ENCODE assay signal across 17 mouse cellular contexts in genomic region chr2:32681754-32682153, GRCm38 (mm10). TPM values are rescaled to one million over a fixed set of nuclear protein-coding genes. Genes with fewer than 3 reads are reported as not detected.
DNase-seq lines count a peak whose midpoint lies in the region; ATAC-seq lines count a peak whose summit lies in the region.
"Had no signal": no experiment of that assay in that cellular context is flagged by ENCODE, and none has a peak within 500 bp of the region (broad histone marks: within the 10 kb centered on the region; RNA-seq: fewer than 3 reads in every experiment).

No protein-coding gene starts in this region.

- no peak overlapping the region for H3K4me3 ChIP-seq in forebrain, embryonic 16.5 days (replicated peaks; ENCODE audit: low read length)
- H3K4me3 ChIP-seq in forebrain, embryonic 15.5 days = no peak overlapping the region
- H3K4me3 ChIP-seq in limb, embryonic 12.5 days (replicated peaks) = no peak overlapping the region
- H3K4me3 ChIP-seq: midbrain, embryonic 15.5 days had no signal

- no peaks in the 10 kb centered on the region for H3K9me3 ChIP-seq in forebrain, embryonic 16.5 days (ENCODE audit: control insufficient read depth, low read length)
- no peaks in the 10 kb centered on the region for H3K9me3 ChIP-seq in forebrain, embryonic 15.5 days
- 0 out of 2 replicates have a peak, but pooled peaks cover 5% of the 10 kb centered on the region for H3K9me3 ChIP-seq in limb, embryonic 12.5 days
- H3K9me3 ChIP-seq: midbrain, embryonic 15.5 days had no signal

- no peaks in the 10 kb centered on the region for H3K27me3 ChIP-seq in forebrain, embryonic 16.5 days (replicated peaks; ENCODE audit: control insufficient read depth, insufficient read depth, low read length)
- no peaks in the 10 kb centered on the region for H3K27me3 ChIP-seq in forebrain, embryonic 15.5 days
- no peaks in the 10 kb centered on the region for H3K27me3 ChIP-seq in limb, embryonic 12.5 days
- H3K27me3 ChIP-seq: midbrain, embryonic 15.5 days; Patski had no signal

- H3K9ac ChIP-seq in forebrain, embryonic 16.5 days (replicated peaks; ENCODE audit: low read depth, low read length) = no peak overlapping the region
- H3K9ac ChIP-seq in forebrain, embryonic 15.5 days (replicated peaks) = no peak overlapping the region
- no peak overlapping the region for H3K9ac ChIP-seq in limb, embryonic 12.5 days (replicated peaks)
- H3K9ac ChIP-seq: midbrain, embryonic 15.5 days had no signal

- peak; percentile 46 for DNase-seq in kidney, postnatal 10 days
- DNase-seq in kidney, adult 18-20 months = no peak
- DNase-seq in ZHBTc4 (ENCODE audit: low read depth, low spot score) = peak; percentile 57
- no peak for DNase-seq in lung, postnatal 14 days
- DNase-seq: adrenal gland, postnatal 36 days; cerebellum, adult 2 months; gastrocnemius, postnatal 14 days; lung, postnatal 10 days; right cerebral cortex, postnatal 14 days; thymus, adult 18-20 months had no signal

- 63% methylated on average over 6 of the region's 6 CpGs for WGBS in forebrain, embryonic 16.5 days
- WGBS in forebrain, embryonic 15.5 days = 69% methylated on average over 6 of the region's 6 CpGs
- WGBS in limb, embryonic 12.5 days = 59% methylated on average over 6 of the region's 6 CpGs

- no peak overlapping the region for H3K4me2 ChIP-seq in forebrain, embryonic 16.5 days (ENCODE audit: low read length)
- H3K4me2 ChIP-seq in forebrain, embryonic 15.5 days (replicated peaks) = no peak overlapping the region
- no peak overlapping the region for H3K4me2 ChIP-seq in limb, embryonic 12.5 days
- H3K4me2 ChIP-seq: midbrain, embryonic 15.5 days had no signal

- ATAC-seq in forebrain, embryonic 16.5 days = peak; percentile 26; the same call in 1 of the 2 replicates
- no peak for ATAC-seq in forebrain, embryonic 15.5 days (replicated peaks)
- ATAC-seq in limb, embryonic 12.5 days (ENCODE audit: insufficient number of reproducible peaks, insufficient read depth, low FRiP score, low TSS enrichment, low read depth) = peak; percentile 24; the same call in 1 of the 2 replicates
- no peak for ATAC-seq in megakaryocyte, adult 5-6 weeks (ENCODE audit: poor library complexity, severe bottlenecking)
- ATAC-seq: midbrain, embryonic 15.5 days; Patski had no signal

- no peak overlapping the region for H3K27ac ChIP-seq in forebrain, embryonic 16.5 days (ENCODE audit: low read length)
- no peak overlapping the region for H3K27ac ChIP-seq in forebrain, embryonic 15.5 days (replicated peaks)
- H3K27ac ChIP-seq in limb, embryonic 12.5 days = peak overlapping the region; percentile 24
- H3K27ac ChIP-seq: midbrain, embryonic 15.5 days had no signal

- H3K36me3 ChIP-seq in forebrain, embryonic 16.5 days (ENCODE audit: control insufficient read depth, insufficient read depth) = peaks cover 13% of the 10 kb centered on the region
- peaks cover 23% of the 10 kb centered on the region; the same call in 1 of the 2 replicates for H3K36me3 ChIP-seq in forebrain, embryonic 15.5 days
- peaks cover 49% of the 10 kb centered on the region for H3K36me3 ChIP-seq in limb, embryonic 12.5 days

- no peaks in the 10 kb centered on the region for H3K4me1 ChIP-seq in forebrain, embryonic 16.5 days (replicated peaks; ENCODE audit: control insufficient read depth, insufficient read depth, low read length)
- H3K4me1 ChIP-seq in forebrain, embryonic 15.5 days = no peaks in the 10 kb centered on the region
- peaks cover 18% of the 10 kb centered on the region for H3K4me1 ChIP-seq in limb, embryonic 12.5 days (replicated peaks)
- H3K4me1 ChIP-seq: midbrain, embryonic 15.5 days had no signal

RNA-seq across cellular contexts. Expression of gene Fpgs, which starts 22.2 kb away (rescaled TPM):
- 21.5 and 23.7 TPM in 2 replicates for polyA plus RNA-seq in forebrain, embryonic 16.5 days (2015; fragmentation: Nextera tagmentation; extraction: Ambion mirVana)
- 19.9 and 21.2 TPM in 2 replicates for polyA plus RNA-seq in forebrain, embryonic 15.5 days (2015; fragmentation: Nextera tagmentation; extraction: Ambion mirVana)
- 31.0 and 32.9 TPM in 2 replicates for polyA plus RNA-seq in limb, embryonic 12.5 days (2016; fragmentation: Nextera tagmentation; extraction: Ambion mirVana)
- total RNA-seq in megakaryocyte, adult 5-6 weeks (2015) = 0.91 and 4.6 TPM in 2 replicates
- total RNA-seq in megakaryocyte, adult 5-6 weeks (2017) = 2.6 and 3.0 TPM in 2 replicates

RNA-seq across cellular contexts. Expression of gene Cdk9, which starts 31.1 kb away (rescaled TPM):
- 82.2 and 85.0 TPM in 2 replicates for polyA plus RNA-seq in forebrain, embryonic 16.5 days (2015; fragmentation: Nextera tagmentation; extraction: Ambion mirVana)
- polyA plus RNA-seq in forebrain, embryonic 15.5 days (2015; fragmentation: Nextera tagmentation; extraction: Ambion mirVana) = 88.0 and 98.2 TPM in 2 replicates
- 129 and 136 TPM in 2 replicates for polyA plus RNA-seq in limb, embryonic 12.5 days (2016; fragmentation: Nextera tagmentation; extraction: Ambion mirVana)
- 82.1 and 84.4 TPM in 2 replicates for total RNA-seq in megakaryocyte, adult 5-6 weeks (2015)
- 73.9 and 79.2 TPM in 2 replicates for total RNA-seq in megakaryocyte, adult 5-6 weeks (2017)

RNA-seq across cellular contexts. Expression of gene Eng, which starts 35.4 kb away (rescaled TPM):
- 27.3 and 31.9 TPM in 2 replicates for polyA plus RNA-seq in forebrain, embryonic 16.5 days (2015; fragmentation: Nextera tagmentation; extraction: Ambion mirVana)
- 23.4 and 25.1 TPM in 2 replicates for polyA plus RNA-seq in forebrain, embryonic 15.5 days (2015; fragmentation: Nextera tagmentation; extraction: Ambion mirVana)
- 24.7 and 25.7 TPM in 2 replicates for polyA plus RNA-seq in limb, embryonic 12.5 days (2016; fragmentation: Nextera tagmentation; extraction: Ambion mirVana)
- total RNA-seq in megakaryocyte, adult 5-6 weeks (2015) = 6.3 and 7.9 TPM in 2 replicates
- 2.0 and 2.2 TPM in 2 replicates for total RNA-seq in megakaryocyte, adult 5-6 weeks (2017)

RNA-seq across cellular contexts. Expression of gene Sh2d3c, which starts 39.1 kb away (rescaled TPM):
- polyA plus RNA-seq in forebrain, embryonic 16.5 days (2015; fragmentation: Nextera tagmentation; extraction: Ambion mirVana) = 41.9 and 43.0 TPM in 2 replicates
- 39.5 and 39.7 TPM in 2 replicates for polyA plus RNA-seq in forebrain, embryonic 15.5 days (2015; fragmentation: Nextera tagmentation; extraction: Ambion mirVana)
- 17.0 and 17.1 TPM in 2 replicates for polyA plus RNA-seq in limb, embryonic 12.5 days (2016; fragmentation: Nextera tagmentation; extraction: Ambion mirVana)
- 49.8 and 56.2 TPM in 2 replicates for total RNA-seq in megakaryocyte, adult 5-6 weeks (2015)
- 30.1 and 38.2 TPM in 2 replicates for total RNA-seq in megakaryocyte, adult 5-6 weeks (2017)

RNA-seq across cellular contexts. Expression of gene 6330409D20Rik, which starts 59.1 kb away (rescaled TPM):
- 2.8 and 3.5 TPM in 2 replicates for polyA plus RNA-seq in forebrain, embryonic 16.5 days (2015; fragmentation: Nextera tagmentation; extraction: Ambion mirVana)
- 2.4 and 2.7 TPM in 2 replicates for polyA plus RNA-seq in forebrain, embryonic 15.5 days (2015; fragmentation: Nextera tagmentation; extraction: Ambion mirVana)
- not detected in 2 replicates for polyA plus RNA-seq in limb, embryonic 12.5 days (2016; fragmentation: Nextera tagmentation; extraction: Ambion mirVana)
- not detected in 2 replicates for total RNA-seq in megakaryocyte, adult 5-6 weeks (2015)
- not detected in 2 replicates for total RNA-seq in megakaryocyte, adult 5-6 weeks (2017)
- total RNA-seq: adrenal gland, postnatal 36 days; gastrocnemius, postnatal 14 days; hematopoietic stem cell, adult 5-6 weeks had no signal
- polyA plus RNA-seq: Patski had no signal

Comparison
In these comparisons a context has a peak if more than half of its experiments do, and no peak if none do; other contexts are left out.
1. ATAC-seq: peak in forebrain, embryonic 16.5 days (single experiment) and limb, embryonic 12.5 days (single experiment); none in forebrain, embryonic 15.5 days (single experiment) and megakaryocyte, adult 5-6 weeks (single experiment).
2. DNase-seq: peak in kidney, postnatal 10 days (single experiment) and ZHBTc4 (single experiment); none in kidney, adult 18-20 months (single experiment) and lung, postnatal 14 days (single experiment).